Mouse (Mus musculus) midbrain, embryonic 15.5 days (tissue): Measurements from ENCODE around the gene Idh3a. TPM values are rescaled to one million over a fixed set of nuclear protein-coding genes. Genes with fewer than 3 reads are reported as not detected.
A peak's percentile ranks its signal among the peaks of the same experiment; 100 is the strongest.

Experiments
- ATAC-seq: fragments of 200-750 bp; cut with Nextera tagmentation; replicated peaks from 2 replicates; pipeline ENCODE4 v1.8.0; 2017; ENCODE audit warnings: moderate TSS enrichment
- H3K27ac ChIP-seq: fragments of 300-500 bp; sonication (generic); 2 replicates; pipeline ENCODE4 v1.5.1; 2015; ENCODE audit warnings: mild to moderate bottlenecking, inconsistent platforms
- H3K27me3 ChIP-seq: fragments of 300-500 bp; sonication (generic); replicated peaks from 2 replicates; pipeline ENCODE4 v1.6.1; 2015; ENCODE audit warnings: inconsistent platforms
- H3K36me3 ChIP-seq: fragments of 300-500 bp; sonication (generic); replicated peaks from 2 replicates; pipeline ENCODE4 v1.6.1; 2015; ENCODE audit warnings: inconsistent platforms
- H3K4me1 ChIP-seq: fragments of 300-500 bp; sonication (generic); 2 replicates; pipeline ENCODE4 v1.6.1; 2015; ENCODE audit warnings: inconsistent platforms
- H3K4me2 ChIP-seq: fragments of 300-500 bp; sonication (generic); 2 replicates; pipeline ENCODE4 v1.6.1; 2015; ENCODE audit warnings: inconsistent platforms, mild to moderate bottlenecking, moderate library complexity
- H3K4me3 ChIP-seq: fragments of 300-500 bp; sonication (generic); 2 replicates; pipeline ENCODE4 v1.5.1; 2015; ENCODE audit warnings: mild to moderate bottlenecking, inconsistent platforms
- H3K9ac ChIP-seq: fragments of 300-500 bp; sonication (generic); 2 replicates; pipeline ENCODE4 v1.6.1; 2015; ENCODE audit warnings: mild to moderate bottlenecking, inconsistent platforms
- H3K9me3 ChIP-seq: fragments of 300-500 bp; sonication (generic); 2 replicates; pipeline ENCODE4 v1.6.1; 2016; ENCODE audit warnings: inconsistent platforms
- WGBS: fragments of 180-500 bp; shearing (Covaris S2); methylation state at CpG from one replicate; pipeline ENCODE4 v1.1.7; 2015; ENCODE audit warnings: mixed read lengths; 5-methylcytosine and 5-hydroxymethylcytosine counted together
- polyA plus RNA-seq: library from polyadenylated mRNA; unstranded; fragments of >200 nt; fragmentation: Nextera tagmentation; extraction: Ambion mirVana; gene quantifications from 2 replicates; pipeline ENCODE4 v1.2.1, GENCODE M21; 2015

The Idh3a gene
- polyA plus RNA-seq, 1 experiment from 2014 or later: 132 TPM

DNA sequence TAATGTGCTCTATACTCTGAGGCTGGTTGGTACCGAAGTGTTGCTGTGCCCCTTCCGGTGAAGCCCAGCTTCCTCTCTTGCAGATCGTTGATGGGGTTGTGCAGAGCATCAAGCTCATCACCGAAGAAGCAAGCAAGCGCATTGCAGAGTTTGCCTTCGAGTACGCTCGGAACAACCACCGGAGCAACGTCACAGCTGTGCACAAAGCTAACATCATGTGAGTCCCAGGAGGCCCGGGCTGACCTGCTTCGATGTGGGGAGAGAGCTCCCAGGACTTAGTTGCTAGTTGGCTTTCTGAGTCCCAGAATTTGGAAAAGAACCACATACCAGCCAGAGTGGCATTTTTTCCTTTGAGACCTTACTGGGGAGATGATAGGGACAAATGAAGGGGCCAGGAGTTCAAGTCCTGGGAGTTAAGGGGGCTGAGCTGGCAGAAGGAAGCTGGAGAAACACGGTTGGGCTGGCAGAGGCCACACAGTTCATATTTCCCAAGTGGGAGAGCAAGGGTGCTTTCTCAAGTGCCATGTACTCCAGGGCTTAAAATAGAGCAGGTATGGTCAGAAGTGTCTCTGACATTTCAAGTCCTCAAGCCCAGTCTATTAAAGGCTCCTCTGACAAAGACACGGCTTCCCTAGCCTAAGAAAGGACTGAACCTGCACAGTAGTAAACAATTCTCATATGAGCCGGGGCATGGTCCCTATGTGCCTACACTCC is 10.8 kb downstream of the Idh3a start:
- WGBS: 92% methylated on average over 15 of the region's 15 CpGs

GRCm38 (mm10) chr9:54602386-54602785 is 16.3 kb downstream of the Idh3a start:
- no peak overlapping the region for H3K27ac ChIP-seq
- H3K4me3 ChIP-seq: no peak overlapping the region
- H3K27me3 ChIP-seq: no peaks in the 10 kb centered on the region
- 73% methylated on average over 2 of the region's 2 CpGs for WGBS
- no peak overlapping the region for H3K9ac ChIP-seq
- H3K9me3 ChIP-seq: no peaks in the 10 kb centered on the region
- H3K36me3 ChIP-seq: peaks cover 52% of the 10 kb centered on the region
- H3K4me1 ChIP-seq: no peaks in the 10 kb centered on the region
- no peak overlapping the region for H3K4me2 ChIP-seq
- no peak for ATAC-seq

More for the DNA sequence above, 10.8 kb downstream of the Idh3a start:
- Histone ChIP-seq H3K4me2 (no peak overlapping the region), H3K9ac (no peak overlapping the region), H3K9me3 (no peaks in the 10 kb centered on the region), H3K4me1 (no peaks in the 10 kb centered on the region), H3K36me3 (peaks cover 72% of the 10 kb centered on the region), H3K27ac (no peak overlapping the region), H3K4me3 (no peak overlapping the region), H3K27me3 (no peaks in the 10 kb centered on the region)
- no peak for ATAC-seq

DNA sequence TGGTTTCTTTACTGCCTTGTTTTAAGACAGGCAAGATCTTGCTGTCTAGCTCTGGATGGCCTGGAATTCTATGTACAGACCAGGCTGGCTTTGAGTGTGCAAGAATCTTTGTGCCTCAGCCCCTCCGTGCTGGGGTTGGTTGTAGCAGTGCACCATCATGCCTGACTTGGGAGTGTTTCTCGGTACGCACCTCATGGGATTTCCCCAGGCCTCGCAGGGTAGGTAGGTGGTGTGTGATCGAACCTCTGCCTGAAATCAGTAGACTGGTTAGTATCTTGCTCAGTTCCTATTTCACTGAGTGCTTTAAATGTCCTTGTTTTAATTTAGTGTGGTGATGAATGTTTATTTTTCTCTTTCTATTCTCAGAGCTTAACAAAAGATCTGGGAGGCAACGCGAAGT is 16.8 kb downstream of the Idh3a start:
- Histone ChIP-seq H3K27ac (no peak overlapping the region), H3K9ac (no peak overlapping the region), H3K27me3 (no peaks in the 10 kb centered on the region), H3K36me3 (peaks cover 49% of the 10 kb centered on the region), H3K4me1 (no peaks in the 10 kb centered on the region), H3K9me3 (no peaks in the 10 kb centered on the region), H3K4me3 (no peak overlapping the region), H3K4me2 (no peak overlapping the region)
- WGBS: 53% methylated on average over 7 of the region's 7 CpGs
- ATAC-seq: no peak

- Histone ChIP-seq H3K9ac (no peak overlapping the region), H3K4me2 (no peak overlapping the region), H3K4me1 (no peaks in the 10 kb centered on the region), H3K9me3 (no peaks in the 10 kb centered on the region), H3K27me3 (no peaks in the 10 kb centered on the region), H3K36me3 (peaks cover 37% of the 10 kb centered on the region), H3K27ac (no peak overlapping the region), H3K4me3 (no peak overlapping the region)
- ATAC-seq: no peak
- 67% methylated on average over 5 of the region's 5 CpGs for WGBS
Measured at GRCm38 (mm10) chr9:54604131-54604654, 18.1 kb downstream of the Idh3a start.

- Histone ChIP-seq H3K4me3 (no peak overlapping the region), H3K27me3 (no peaks in the 10 kb centered on the region), H3K27ac (no peak overlapping the region), H3K4me1 (no peaks in the 10 kb centered on the region), H3K36me3 (peaks cover 37% of the 10 kb centered on the region), H3K9me3 (no peaks in the 10 kb centered on the region), H3K4me2 (no peak overlapping the region), H3K9ac (no peak overlapping the region)
- 57% methylated on average over 4 of the region's 4 CpGs for WGBS
- no peak for ATAC-seq
Measured at GRCm38 (mm10) chr9:54604886-54605285, 18.8 kb downstream of the Idh3a start.

- 83% methylated on average over 5 of the region's 5 CpGs for WGBS
- no peaks in the 10 kb centered on the region for H3K4me1 ChIP-seq
Measured at GRCm38 (mm10) chr9:54612781-54613191, 26.7 kb downstream of the Idh3a start.

GRCm38 (mm10) chr9:54614182-54614850 is 28.2 kb downstream of the Idh3a start:
- ATAC-seq: peak; percentile 67; the same call in 1 of the 2 replicates
- Histone ChIP-seq H3K36me3 (no peaks in the 10 kb centered on the region), H3K27ac (no peak overlapping the region), H3K4me1 (no peaks in the 10 kb centered on the region), H3K4me3 (no peak overlapping the region), H3K9ac (no peak overlapping the region), H3K27me3 (no peaks in the 10 kb centered on the region), H3K4me2 (no peak overlapping the region), H3K9me3 (no peaks in the 10 kb centered on the region)
- 72% methylated on average over 13 of the region's 13 CpGs for WGBS

More at GRCm38 (mm10) chr9:54612781-54613191, 26.7 kb downstream of the Idh3a start:
- Histone ChIP-seq H3K36me3 (no peaks in the 10 kb centered on the region), H3K9me3 (no peaks in the 10 kb centered on the region), H3K4me2 (no peak overlapping the region), H3K9ac (no peak overlapping the region), H3K27ac (no peak overlapping the region), H3K27me3 (no peaks in the 10 kb centered on the region), H3K4me3 (no peak overlapping the region)
- ATAC-seq: no peak

GRCm38 (mm10) chr9:54627240-54627639 is 41.1 kb downstream of the Idh3a start:
- no peaks in the 10 kb centered on the region for H3K4me1 ChIP-seq
- H3K27me3 ChIP-seq: no peaks in the 10 kb centered on the region
- H3K4me2 ChIP-seq: no peak overlapping the region
- no peaks in the 10 kb centered on the region for H3K9me3 ChIP-seq
- no peak overlapping the region for H3K9ac ChIP-seq
- WGBS: 96% methylated on average over 5 of the region's 5 CpGs
- no peak for ATAC-seq
- no peaks in the 10 kb centered on the region for H3K36me3 ChIP-seq
- no peak overlapping the region for H3K27ac ChIP-seq
- no peak overlapping the region for H3K4me3 ChIP-seq

DNA sequence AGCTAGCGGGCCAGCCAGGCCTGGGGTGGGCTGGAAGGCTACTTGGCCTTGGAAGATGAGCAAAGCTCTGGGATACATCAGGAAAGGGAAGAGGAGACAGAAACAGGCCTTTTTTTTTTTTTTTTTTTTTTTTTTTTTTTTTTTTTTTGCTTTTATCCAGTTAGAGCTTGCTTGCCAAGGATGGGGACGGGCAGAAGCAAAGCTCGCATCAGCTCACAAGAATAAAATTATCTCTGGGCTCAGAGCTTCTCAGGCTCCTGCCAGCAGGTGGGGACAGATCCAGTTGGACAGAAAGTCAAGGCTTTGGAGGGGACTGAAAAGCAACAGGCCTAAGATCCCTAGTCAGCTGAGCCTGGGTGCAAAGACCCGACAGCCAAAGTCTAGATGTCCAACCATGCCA is 42.6 kb downstream of the Idh3a start:
- no peak for ATAC-seq
- WGBS: 83% methylated on average over 4 of the region's 4 CpGs

GRCm38 (mm10) chr9:54629613-54630261 is 43.6 kb downstream of the Idh3a start:
- Histone ChIP-seq H3K27ac (no peak overlapping the region), H3K4me2 (no peak overlapping the region), H3K4me1 (no peaks in the 10 kb centered on the region), H3K36me3 (no peaks in the 10 kb centered on the region), H3K27me3 (no peaks in the 10 kb centered on the region), H3K9me3 (no peaks in the 10 kb centered on the region), H3K9ac (no peak overlapping the region), H3K4me3 (no peak overlapping the region)
- ATAC-seq: no peak
- 79% methylated on average over 5 of the region's 5 CpGs for WGBS

More for the DNA sequence above, 42.6 kb downstream of the Idh3a start:
- H3K36me3 ChIP-seq: no peaks in the 10 kb centered on the region
- H3K4me1 ChIP-seq: no peaks in the 10 kb centered on the region
- H3K4me3 ChIP-seq: no peak overlapping the region
- no peak overlapping the region for H3K27ac ChIP-seq
- H3K4me2 ChIP-seq: no peak overlapping the region
- no peaks in the 10 kb centered on the region for H3K9me3 ChIP-seq
- H3K27me3 ChIP-seq: no peaks in the 10 kb centered on the region
- no peak overlapping the region for H3K9ac ChIP-seq

DNA sequence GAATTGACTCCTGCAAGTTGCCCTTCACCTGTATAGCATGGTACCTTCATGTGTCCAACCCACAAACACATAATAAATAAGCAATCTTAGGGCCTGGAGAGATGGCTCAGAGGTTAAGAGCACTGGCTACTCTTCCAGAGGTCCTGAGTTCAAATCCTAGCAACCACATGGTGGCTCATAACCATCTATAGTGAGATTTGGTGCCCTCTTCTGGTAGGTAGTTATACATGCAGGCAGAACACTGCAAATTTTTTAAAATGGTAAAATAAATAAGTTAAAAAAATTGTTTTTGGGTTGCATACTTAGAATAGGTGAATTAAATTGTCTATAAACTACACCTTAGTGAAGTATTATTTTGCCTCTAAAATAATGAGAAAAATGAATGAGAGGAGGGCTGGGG is 44.8 kb downstream of the Idh3a start:
- ATAC-seq: no peak
- no peak overlapping the region for H3K4me2 ChIP-seq
- no peak overlapping the region for H3K27ac ChIP-seq
- no peaks in the 10 kb centered on the region for H3K9me3 ChIP-seq
- no peak overlapping the region for H3K4me3 ChIP-seq
- no peaks in the 10 kb centered on the region for H3K36me3 ChIP-seq
- H3K9ac ChIP-seq: no peak overlapping the region
- H3K27me3 ChIP-seq: no peaks in the 10 kb centered on the region
- H3K4me1 ChIP-seq: no peaks in the 10 kb centered on the region

DNA sequence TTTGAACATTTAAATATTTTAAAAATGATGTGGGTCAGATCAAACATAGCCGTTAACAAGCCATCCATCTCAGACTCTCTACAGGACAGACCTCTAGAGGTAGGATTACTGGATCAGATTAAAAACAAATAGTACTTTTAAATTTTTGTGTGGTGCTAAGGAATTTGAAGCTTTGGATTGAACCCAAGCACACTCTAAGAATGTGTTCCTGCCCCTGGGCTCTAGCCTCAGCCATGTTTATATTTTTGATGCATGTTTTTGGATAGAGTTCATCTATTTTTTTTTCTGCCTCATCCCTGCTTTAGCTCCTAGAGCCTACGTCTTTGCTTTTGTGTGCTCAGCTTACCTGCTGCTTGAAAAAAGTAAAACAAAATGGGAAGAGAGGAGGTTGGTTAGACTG is 47.3 kb downstream of the Idh3a start:
- no peaks in the 10 kb centered on the region for H3K36me3 ChIP-seq
- no peak overlapping the region for H3K4me3 ChIP-seq
- H3K9ac ChIP-seq: no peak overlapping the region
- no peaks in the 10 kb centered on the region for H3K4me1 ChIP-seq
- WGBS: 87% methylated on average over 2 of the region's 2 CpGs
- H3K27me3 ChIP-seq: no peaks in the 10 kb centered on the region
- H3K27ac ChIP-seq: no peak overlapping the region
- no peak overlapping the region for H3K4me2 ChIP-seq
- no peak for ATAC-seq
- H3K9me3 ChIP-seq: no peaks in the 10 kb centered on the region
